In the genomic region with DNA sequence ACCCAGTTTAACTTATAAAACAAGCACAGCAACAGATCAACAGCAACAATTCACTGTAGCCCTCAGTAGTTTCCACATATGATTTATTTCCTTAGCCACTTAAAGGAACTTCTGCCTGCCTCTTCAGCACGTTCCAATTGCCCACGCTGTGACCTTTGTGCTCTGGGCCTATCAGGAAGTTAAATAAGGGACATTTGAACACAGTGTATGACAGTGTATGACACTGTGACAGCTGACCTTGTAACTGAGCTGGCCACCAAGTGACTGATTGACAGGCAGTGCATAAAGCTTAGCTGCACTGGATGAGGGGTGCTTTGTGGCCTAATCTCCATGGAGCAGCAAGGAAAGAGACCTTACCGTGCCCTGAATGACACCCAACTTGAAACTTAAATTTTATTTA, we compare ENCODE assay signal across 8 mouse cellular contexts.
DNase-seq lines count a peak whose midpoint lies in the region; ATAC-seq lines count a peak whose summit lies in the region.

No protein-coding gene starts in this region.

- no peak for ATAC-seq in heart, embryonic 12.5 days (ENCODE audit: insufficient number of reproducible peaks, low FRiP score)
- no peak for ATAC-seq in embryonic facial prominence, embryonic 12.5 days (ENCODE audit: insufficient number of reproducible peaks, insufficient read depth, low FRiP score, low TSS enrichment)
- ATAC-seq in midbrain, embryonic 12.5 days (ENCODE audit: low FRiP score, low read depth) = no peak

- intact Hi-C loops in heart, postnatal 25 days (cut with DNase I) = loop anchor here (5.0 kb wide), 1 partner anchor 294 kb away; no protein-coding TSS in a partner anchor
- intact Hi-C loops in heart, postnatal 10 days (cut with DNase I) = loop anchor here (5.0 to 10.0 kb wide), 3 partner anchors 377 to 709 kb away; no protein-coding TSS in a partner anchor

- no peak overlapping the region for H3K4me3 ChIP-seq in heart, embryonic 12.5 days
- no peak overlapping the region for H3K4me3 ChIP-seq in embryonic facial prominence, embryonic 12.5 days
- H3K4me3 ChIP-seq in midbrain, embryonic 12.5 days = no peak overlapping the region

- no peak overlapping the region for H3K9ac ChIP-seq in heart, embryonic 12.5 days
- H3K9ac ChIP-seq in embryonic facial prominence, embryonic 12.5 days = no peak overlapping the region
- H3K9ac ChIP-seq in midbrain, embryonic 12.5 days (replicated peaks) = no peak overlapping the region

- H3K27ac ChIP-seq in heart, embryonic 12.5 days (ENCODE audit: poor library complexity, severe bottlenecking) = peak overlapping the region; percentile 25
- 0 out of 2 replicates have a peak overlapping the region, but pooled peaks have one; percentile 50 for H3K27ac ChIP-seq in embryonic facial prominence, embryonic 12.5 days
- H3K27ac ChIP-seq in midbrain, embryonic 12.5 days (replicated peaks) = peak overlapping the region; percentile 42; the same call in 1 of the 2 replicates

- H3K9me3 ChIP-seq in heart, embryonic 12.5 days (replicated peaks) = no peaks in the 10 kb centered on the region
- H3K9me3 ChIP-seq in embryonic facial prominence, embryonic 12.5 days = no peaks in the 10 kb centered on the region
- H3K9me3 ChIP-seq in midbrain, embryonic 12.5 days = no peaks in the 10 kb centered on the region

- no peak overlapping the region for H3K4me2 ChIP-seq in heart, embryonic 12.5 days
- no peak overlapping the region for H3K4me2 ChIP-seq in embryonic facial prominence, embryonic 12.5 days (replicated peaks)
- H3K4me2 ChIP-seq in midbrain, embryonic 12.5 days (replicated peaks) = no peak overlapping the region

- peaks cover 9% of the 10 kb centered on the region for H3K36me3 ChIP-seq in heart, embryonic 12.5 days
- H3K36me3 ChIP-seq in embryonic facial prominence, embryonic 12.5 days = peaks cover under 1% of the 10 kb centered on the region; the same call in 1 of the 2 replicates
- peaks cover 44% of the 10 kb centered on the region for H3K36me3 ChIP-seq in midbrain, embryonic 12.5 days

- 52% methylated on average over 3 of the region's 3 CpGs for WGBS in heart, embryonic 12.5 days
- 60% methylated on average over 3 of the region's 3 CpGs for WGBS in embryonic facial prominence, embryonic 12.5 days
- WGBS in midbrain, embryonic 12.5 days = 53% methylated on average over 3 of the region's 3 CpGs

- no peaks in the 10 kb centered on the region for H3K27me3 ChIP-seq in heart, embryonic 12.5 days (replicated peaks)
- H3K27me3 ChIP-seq in embryonic facial prominence, embryonic 12.5 days = no peaks in the 10 kb centered on the region
- H3K27me3 ChIP-seq in midbrain, embryonic 12.5 days = no peaks in the 10 kb centered on the region

- peaks cover 8% of the 10 kb centered on the region for H3K4me1 ChIP-seq in heart, embryonic 12.5 days (replicated peaks)
- peaks cover 7% of the 10 kb centered on the region for H3K4me1 ChIP-seq in embryonic facial prominence, embryonic 12.5 days
- H3K4me1 ChIP-seq in midbrain, embryonic 12.5 days = peaks cover 8% of the 10 kb centered on the region; the same call in 1 of the 2 replicates

- DNase-seq in heart, postnatal 25 days (ENCODE audit: low spot score) = no peak
- peak; percentile 7 to 9 for DNase-seq in heart, postnatal 10 days
- DNase-seq in cerebellum, adult 9-10 months = no peak
- no peak for DNase-seq in right cerebral cortex, postnatal 10 days (ENCODE audit: low spot score in 2 of 2)
- DNase-seq in embryo, embryonic 9.5 days (ENCODE audit: extremely low spot score) = no peak

Comparison
In these comparisons a context has a peak if more than half of its experiments do, and no peak if none do; other contexts are left out.
1. DNase-seq: peak in heart, postnatal 10 days (2 of 2); none in heart, postnatal 25 days (single experiment), cerebellum, adult 9-10 months (single experiment), right cerebral cortex, postnatal 10 days (0 of 2) and embryo, embryonic 9.5 days (single experiment).
2. Peak in every context shown above with its lines, with median percentiles within 50 percentile points of each other: H3K27ac ChIP-seq.